Mouse (Mus musculus) embryonic fibroblast, embryonic 13.5 days (primary cell): Measurements from ENCODE around the gene Guca1a.

Source experiments
- CTCF ChIP-seq: IDR thresholded peaks from 2 replicates; pipeline ENCODE4 v1.5.1; 2011; ENCODE audit warnings: mild to moderate bottlenecking, control low read depth, low read length, moderate library complexity, borderline replicate concordance; ENCODE audit not compliant: insufficient read depth
- POLR2A ChIP-seq: IDR thresholded peaks from 2 replicates; pipeline ENCODE4 v1.6.1; 2011; ENCODE audit warnings: low read depth, mild to moderate bottlenecking, control low read depth, low read length, moderate library complexity

DNA sequence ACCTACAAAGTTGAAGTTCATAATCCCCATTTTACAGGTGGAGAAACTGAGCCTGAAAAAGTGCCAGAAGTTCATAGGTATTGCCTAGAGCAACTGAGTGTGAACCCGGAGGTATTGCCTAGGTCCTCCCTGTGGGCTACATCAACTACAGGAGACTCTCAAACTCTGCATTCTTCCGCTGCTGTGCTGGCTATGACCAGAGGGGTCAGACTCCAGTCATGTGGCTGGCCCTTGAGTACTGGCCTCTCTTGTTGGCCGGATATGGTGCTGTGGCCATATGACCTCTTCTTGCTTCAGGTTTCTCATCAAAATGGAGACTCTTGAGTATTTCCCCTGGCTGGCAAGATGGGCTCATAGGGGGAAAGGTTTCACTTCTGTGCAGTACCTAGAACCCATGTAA, 41.9 kb upstream of the Guca1a start:
- TF ChIP-seq POLR2A: no peak
- no peak for TF ChIP-seq CTCF
